18 mouse cellular contexts compared by ENCODE assay signal in the genomic region with DNA sequence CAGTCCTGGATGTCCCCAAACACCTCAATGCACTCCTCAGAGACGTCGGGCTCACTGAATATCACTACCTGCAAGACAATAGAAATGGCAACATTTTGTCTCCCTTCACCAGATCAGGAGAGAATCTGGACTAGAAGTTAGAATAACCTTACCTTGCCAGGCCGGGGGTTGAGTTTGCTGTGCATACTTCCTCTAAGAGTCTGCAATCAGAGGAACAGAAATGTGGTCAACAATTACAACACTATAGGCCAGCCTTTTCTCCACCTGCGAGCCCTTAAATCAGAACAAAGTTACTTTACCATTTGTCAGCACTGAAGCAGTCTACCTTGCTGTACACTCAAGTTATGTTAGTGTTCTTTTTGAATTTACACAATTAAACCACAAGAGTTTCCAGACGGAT.
"Had no signal": no experiment of that assay in that cellular context is flagged by ENCODE, and none has a peak within 500 bp of the region (broad histone marks: within the 10 kb centered on the region; RNA-seq: fewer than 3 reads in every experiment).

No protein-coding gene starts in this region.

- DNase-seq: heart, postnatal 36 days; kidney, adult 11 months; kidney, adult 18-20 months; kidney, adult 2 months; kidney, adult 8-10 months; kidney, adult 9 months; kidney, postnatal 10 days; kidney, postnatal 14 days; kidney, postnatal 25 days; kidney, postnatal 36 days; kidney, postnatal 4 days; layer of hippocampus, adult 9-11 months; layer of hippocampus, postnatal 36 days had no signal

- ATAC-seq: hindbrain, postnatal 0 days; inflammation-experienced regulatory T-cells, adult 6 months; intestine, embryonic 15.5 days; intestine, embryonic 16.5 days; intestine, postnatal 0 days had no signal
